Mouse (Mus musculus): Measurements from ENCODE around the gene Acp6.
"Not testable (repeated sequence)": the region's sequence is repeated elsewhere in the genome, so short reads cannot be mapped to it uniquely, and the experiment has no call there.

Acp6 gene

DNA sequence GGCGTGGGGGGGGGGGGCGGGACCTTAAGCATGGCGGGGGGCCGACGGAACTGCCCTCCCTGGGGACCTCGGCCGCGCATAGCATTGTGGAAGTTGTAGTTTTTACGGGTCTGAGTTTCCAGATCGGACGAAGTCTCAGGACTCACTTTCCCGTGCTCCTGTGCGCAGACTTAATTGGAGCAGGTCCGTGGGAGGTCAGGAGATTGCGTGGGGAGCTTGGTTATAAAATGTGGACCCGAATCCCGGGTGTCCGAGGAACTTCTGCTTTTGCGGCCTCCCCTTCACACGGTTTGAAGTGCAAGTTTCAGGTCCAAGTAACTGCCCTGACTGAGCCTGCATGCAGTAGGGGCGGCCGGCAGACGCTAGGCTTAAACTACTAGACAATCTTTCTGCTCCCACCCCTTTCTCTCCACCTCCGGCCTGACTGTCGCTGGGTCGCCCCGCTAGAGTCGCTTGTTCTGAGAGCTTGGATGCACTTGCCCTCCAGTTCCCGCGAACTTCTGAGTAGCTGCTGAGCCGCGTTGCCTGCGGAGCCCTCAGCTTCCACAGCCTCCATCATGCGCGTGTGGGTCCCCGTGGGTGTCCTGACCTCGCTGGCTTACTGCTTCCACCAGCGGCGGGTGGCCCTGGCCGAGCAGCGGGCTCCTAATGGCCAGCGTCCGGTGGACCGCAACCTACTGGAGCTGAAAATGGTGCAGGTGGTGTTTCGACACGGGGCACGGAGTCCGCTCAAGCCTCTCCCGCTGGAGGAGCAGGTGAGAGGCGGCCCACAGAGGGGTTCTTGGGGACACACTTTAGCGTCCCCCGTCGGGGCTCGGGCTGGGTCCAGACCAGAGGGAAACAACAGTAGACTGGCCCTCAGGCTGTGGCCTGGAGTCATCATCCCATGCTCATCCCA, at the start of gene Acp6:
TSS of gene Acp6 (plus strand) at position 167 of the 898 bp plus-strand sequence.
- peak; percentile 89 to 90 for DNase-seq

DNA sequence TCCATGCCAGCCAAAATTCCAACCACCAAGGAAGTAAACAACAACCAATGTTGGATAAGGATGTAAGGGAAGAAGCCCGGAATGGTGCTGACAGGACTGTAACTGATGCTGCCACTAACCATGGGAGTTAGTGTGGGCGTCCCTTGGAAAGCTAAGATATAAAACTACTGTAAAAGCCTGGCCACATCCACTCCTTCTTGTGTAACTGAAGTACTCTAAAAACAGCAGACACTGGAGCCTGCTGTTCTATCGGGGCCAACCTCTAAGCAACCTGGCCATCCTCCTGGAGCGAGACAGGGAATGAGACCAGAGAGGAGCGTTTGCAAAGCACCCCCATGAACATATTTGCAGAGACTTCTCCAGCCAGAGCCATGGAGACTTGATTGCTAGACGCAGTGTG, 41.1 kb upstream of the Acp6 start:
- DNase-seq = no peak

GRCm38 (mm10) chr3:97118313-97118712, 40.3 kb upstream of the Acp6 start:
- no peak for DNase-seq

GRCm38 (mm10) chr3:97124193-97124592, 34.4 kb upstream of the Acp6 start:
- DNase-seq = no peak

DNA sequence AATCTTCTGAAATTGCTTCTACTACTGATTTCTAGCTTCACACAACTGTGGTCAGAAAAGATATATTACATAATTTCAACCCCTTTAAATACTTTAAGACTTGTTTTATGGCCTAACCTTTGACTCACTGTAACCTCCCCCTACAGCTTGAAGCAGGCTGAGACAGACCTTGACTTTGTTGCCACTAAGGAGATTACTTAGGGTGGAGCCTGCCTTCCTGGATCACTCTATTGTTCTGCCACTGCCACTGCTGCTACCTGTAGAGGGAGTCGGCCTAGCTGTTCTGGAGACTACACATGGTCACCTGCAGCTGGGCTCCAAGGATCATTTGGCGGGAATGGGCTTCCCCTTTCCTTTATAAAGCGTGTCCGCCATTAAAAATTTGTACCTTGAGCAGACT, 29.2 kb upstream of the Acp6 start:
- no peak for DNase-seq

DNA sequence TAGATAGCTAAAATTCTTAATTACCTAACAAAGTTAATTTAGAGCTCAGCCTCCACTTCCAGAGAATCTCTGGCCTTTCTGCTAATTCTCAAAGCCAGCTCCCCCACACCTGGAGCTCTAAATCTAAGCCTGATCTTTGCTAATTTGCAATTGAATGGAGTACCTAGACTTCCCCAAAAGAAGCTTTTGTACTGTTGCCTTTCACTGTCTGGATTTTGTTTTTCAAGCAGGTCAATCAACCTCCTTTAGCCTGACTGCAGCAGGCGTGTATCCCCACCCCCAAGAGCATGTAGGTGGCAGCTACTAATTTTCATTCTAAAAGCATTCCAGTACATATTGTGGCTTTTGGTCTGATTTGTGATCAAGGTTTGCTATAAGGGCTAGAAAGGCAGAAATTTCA, 20.9 kb upstream of the Acp6 start:
- not testable (repeated sequence) for DNase-seq

DNA sequence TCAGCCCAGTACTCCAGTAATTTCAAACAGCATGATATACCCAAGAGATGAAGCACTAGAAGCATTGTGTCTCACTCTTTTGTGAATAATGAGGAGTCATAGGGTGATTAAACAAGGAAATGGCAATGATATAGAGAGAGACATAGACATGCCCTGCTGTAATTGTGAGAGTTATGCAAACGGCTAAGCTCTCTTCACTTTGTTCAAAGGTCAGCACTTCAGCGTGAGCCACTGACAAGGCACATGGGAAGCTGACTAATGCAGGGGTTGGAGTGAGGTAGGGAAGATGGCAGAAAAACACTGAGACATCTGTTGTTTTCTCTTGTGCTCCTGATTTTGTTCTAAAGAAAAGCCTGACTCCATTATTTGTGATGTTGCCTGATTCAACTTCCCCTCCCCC, 7.5 kb upstream of the Acp6 start:
- DNase-seq = no peak

GRCm38 (mm10) chr3:97156431-97156830, 2.1 kb upstream of the Acp6 start:
- DNase-seq = peak; percentile 15 to 22

GRCm38 (mm10) chr3:97157308-97157707, 1.3 kb upstream of the Acp6 start:
- no peak for DNase-seq

GRCm38 (mm10) chr3:97157958-97158599, 498 bp upstream of the Acp6 start:
- DNase-seq = peak; percentile 91

DNA sequence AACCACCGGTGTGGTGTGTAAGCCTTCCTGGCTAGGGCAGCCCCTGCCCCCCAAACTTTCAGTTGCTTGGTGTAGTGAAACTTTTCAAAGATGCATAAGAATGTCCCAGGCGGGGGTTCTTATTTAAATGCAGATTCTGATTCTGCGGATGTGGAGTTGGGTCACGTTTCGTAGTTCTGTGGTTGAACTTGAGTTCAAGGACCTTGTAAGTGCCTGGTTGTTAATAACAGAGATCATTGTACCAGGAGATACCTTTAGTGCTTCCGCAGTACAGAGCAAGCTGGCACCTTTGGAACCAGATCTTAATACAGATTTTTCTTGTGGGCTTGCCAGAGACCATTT, 903 bp downstream of the Acp6 start:
- DNase-seq = no peak

GRCm38 (mm10) chr3:97159986-97160385, 1.4 kb downstream of the Acp6 start:
- DNase-seq = no peak

- peak; percentile 16 to 29 for DNase-seq
Observed at GRCm38 (mm10) chr3:97160908-97161307, 2.3 kb downstream of the Acp6 start.

DNA sequence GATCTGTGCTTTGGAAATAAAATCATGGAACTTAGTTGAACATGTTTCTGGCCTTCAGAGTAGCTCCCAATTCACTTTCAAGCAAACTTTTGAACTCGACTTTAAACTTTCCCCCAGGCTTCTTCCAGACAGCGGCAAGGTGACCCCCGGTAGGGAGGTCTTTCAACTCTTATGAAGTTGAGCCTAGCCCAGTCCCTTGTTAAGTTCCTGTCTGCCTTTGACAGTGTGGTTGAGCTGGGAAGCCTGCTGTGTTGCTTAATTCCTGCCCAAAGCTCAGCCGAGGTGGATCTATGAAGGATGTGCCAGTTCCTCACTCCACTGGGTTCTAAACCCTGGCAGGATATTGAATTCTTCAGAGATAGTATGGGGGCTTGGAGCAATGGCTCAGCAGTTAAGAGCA, 3.2 kb downstream of the Acp6 start:
- DNase-seq = no peak

- DNase-seq = no peak
Observed at GRCm38 (mm10) chr3:97164477-97164876, 5.9 kb downstream of the Acp6 start.

DNA sequence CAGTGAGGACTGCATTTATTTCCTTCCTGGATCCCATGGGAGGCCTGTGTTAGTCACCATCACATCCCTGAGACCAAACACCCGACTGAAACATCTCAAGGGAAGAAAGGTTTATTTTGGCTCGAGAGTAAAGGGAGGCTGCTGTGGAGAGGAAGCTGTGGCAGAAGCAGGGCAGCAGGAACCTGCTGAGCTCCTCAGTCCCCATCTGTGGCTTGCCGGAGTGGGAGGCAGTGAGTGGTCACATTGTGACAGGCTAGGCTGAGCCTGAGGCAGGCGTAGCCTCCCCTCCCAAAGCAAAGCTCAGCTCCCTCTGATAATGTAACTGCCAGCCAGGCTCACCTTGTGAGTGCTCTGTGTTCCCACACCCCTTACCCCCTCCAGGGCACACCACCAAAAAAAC, 8.5 kb downstream of the Acp6 start:
- DNase-seq = no peak

- DNase-seq = no peak
Observed at GRCm38 (mm10) chr3:97171531-97171930, 13.0 kb downstream of the Acp6 start.

GRCm38 (mm10) chr3:97172231-97172630, 13.7 kb downstream of the Acp6 start:
- DNase-seq = no peak

- DNase-seq = no peak
Observed at GRCm38 (mm10) chr3:97172632-97173031, 14.1 kb downstream of the Acp6 start.

GRCm38 (mm10) chr3:97178885-97179284, 20.3 kb downstream of the Acp6 start:
- no peak for DNase-seq

GRCm38 (mm10) chr3:97180527-97180926, 21.9 kb downstream of the Acp6 start:
- DNase-seq = no peak

DNA sequence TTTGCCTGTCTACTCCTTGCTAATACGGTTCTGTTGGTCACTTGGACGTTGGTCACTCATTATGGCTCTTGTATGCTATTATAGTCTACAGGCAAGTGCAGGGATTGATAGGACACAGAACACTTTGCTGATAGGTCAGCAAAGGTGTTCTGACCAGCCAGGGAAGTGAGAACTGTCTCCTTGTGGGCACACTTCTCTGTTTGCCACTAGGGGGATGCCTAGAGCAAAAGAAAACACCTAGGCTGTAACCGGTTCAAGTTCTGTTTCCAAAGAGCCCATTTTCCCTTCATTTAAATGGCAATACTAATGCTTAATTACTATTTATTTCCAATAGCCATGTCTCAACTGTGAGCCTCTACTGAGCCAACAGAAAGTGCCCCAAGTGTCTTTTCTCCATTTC, 25.2 kb downstream of the Acp6 start:
- DNase-seq = peak in 1 of 2 experiments; percentile 22

GRCm38 (mm10) chr3:97185098-97185860, 26.7 kb downstream of the Acp6 start:
- peak; percentile 87 to 90 for DNase-seq

DNA sequence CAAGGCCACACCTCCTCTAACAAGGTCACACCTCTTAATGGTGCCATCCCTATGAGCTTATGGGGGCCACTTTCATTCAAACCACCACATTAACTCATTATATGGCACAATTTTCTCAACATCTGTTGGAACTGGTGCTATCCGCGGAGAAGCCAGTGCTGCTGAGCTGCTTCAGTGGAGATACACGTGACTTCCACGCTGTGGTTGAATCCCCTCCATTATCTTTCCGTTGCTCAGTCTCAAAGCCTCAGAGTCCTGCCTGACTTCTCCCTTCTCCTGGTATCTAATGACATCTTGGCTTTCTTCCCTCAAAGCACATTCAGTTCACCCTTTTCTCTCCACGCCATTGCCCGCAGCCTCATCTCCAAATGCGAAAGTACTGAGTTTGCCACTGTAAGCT, 38.0 kb downstream of the Acp6 start:
- no peak for DNase-seq

Measured in cerebellum, postnatal 10 days (tissue).